Mouse (Mus musculus) gonadal fat pad, adult 2 months (tissue): ENCODE data around the gene Ccm2l. TPM values are rescaled to one million over a fixed set of nuclear protein-coding genes. Genes with fewer than 3 reads are reported as not detected.

Source experiments
- DNase-seq: peaks from one replicate; pipeline ENCODE4 v3.0.0-alpha.2; 2012; ENCODE audit warnings: low read depth
- polyA plus RNA-seq: library from polyadenylated mRNA; depleted of rRNA; stranded (reverse); fragments of >200 nt; gene quantifications from 2 replicates; pipeline ENCODE4 v1.2.3, GENCODE M21; 2012; rRNA removed

Ccm2l gene
- polyA plus RNA-seq = 28.2 and 31.0 TPM in 2 replicates

GRCm38 (mm10) chr2:153065747-153066508 lies at the start of gene Ccm2l:
Gene Ccm2l (plus strand): TSS chr2:153065955.
- no peak for DNase-seq

- DNase-seq = no peak
Observed at GRCm38 (mm10) chr2:153016786-153017185, 49.0 kb upstream of the Ccm2l start.

GRCm38 (mm10) chr2:153019355-153019754 lies 46.4 kb upstream of the Ccm2l start:
- DNase-seq = no peak

GRCm38 (mm10) chr2:153021163-153021562 lies 44.6 kb upstream of the Ccm2l start:
- DNase-seq = no peak

- no peak for DNase-seq
Observed at GRCm38 (mm10) chr2:153022855-153023254, 42.9 kb upstream of the Ccm2l start.

GRCm38 (mm10) chr2:153026052-153026451 lies 39.7 kb upstream of the Ccm2l start:
- DNase-seq = no peak

GRCm38 (mm10) chr2:153027501-153027900 lies 38.3 kb upstream of the Ccm2l start:
- DNase-seq = no peak

GRCm38 (mm10) chr2:153030422-153030821 lies 35.3 kb upstream of the Ccm2l start:
- DNase-seq = no peak

- DNase-seq = no peak
Observed at GRCm38 (mm10) chr2:153031126-153032082, 34.4 kb upstream of the Ccm2l start, which contains the start of gene Xkr7. Gene Xkr7 (plus strand): TSS chr2:153031852.

- DNase-seq = no peak
Observed at GRCm38 (mm10) chr2:153032083-153032842, 33.5 kb upstream of the Ccm2l start.

- DNase-seq = no peak
Observed at GRCm38 (mm10) chr2:153032973-153033372, 32.8 kb upstream of the Ccm2l start.

- DNase-seq = no peak
Observed at GRCm38 (mm10) chr2:153033545-153034230, 32.1 kb upstream of the Ccm2l start.

- DNase-seq = no peak
Observed at GRCm38 (mm10) chr2:153036690-153037089, 29.1 kb upstream of the Ccm2l start.

GRCm38 (mm10) chr2:153043886-153044285 lies 21.9 kb upstream of the Ccm2l start:
- no peak for DNase-seq

GRCm38 (mm10) chr2:153045884-153046299 lies 19.9 kb upstream of the Ccm2l start:
- no peak for DNase-seq

- DNase-seq = no peak
Observed at GRCm38 (mm10) chr2:153047828-153048465, 17.8 kb upstream of the Ccm2l start.

GRCm38 (mm10) chr2:153049288-153049996 lies 16.3 kb upstream of the Ccm2l start:
- DNase-seq = no peak

- DNase-seq = no peak
Observed at GRCm38 (mm10) chr2:153049997-153050358, 15.8 kb upstream of the Ccm2l start.

GRCm38 (mm10) chr2:153051095-153051494 lies 14.7 kb upstream of the Ccm2l start:
- DNase-seq = no peak

GRCm38 (mm10) chr2:153051537-153051936 lies 14.2 kb upstream of the Ccm2l start:
- no peak for DNase-seq
